Mouse (Mus musculus): ENCODE measurements around the gene Gm17631. TPM values are rescaled to one million over a fixed set of nuclear protein-coding genes. Genes with fewer than 3 reads are reported as not detected.
"Not testable (repeated sequence)": the region's sequence is repeated elsewhere in the genome, so short reads cannot be mapped to it uniquely, and the experiment has no call there.

The Gm17631 gene
- not detected in 2 replicates for polyA plus RNA-seq (2015; fragmentation: Nextera tagmentation; extraction: Ambion mirVana)

DNA sequence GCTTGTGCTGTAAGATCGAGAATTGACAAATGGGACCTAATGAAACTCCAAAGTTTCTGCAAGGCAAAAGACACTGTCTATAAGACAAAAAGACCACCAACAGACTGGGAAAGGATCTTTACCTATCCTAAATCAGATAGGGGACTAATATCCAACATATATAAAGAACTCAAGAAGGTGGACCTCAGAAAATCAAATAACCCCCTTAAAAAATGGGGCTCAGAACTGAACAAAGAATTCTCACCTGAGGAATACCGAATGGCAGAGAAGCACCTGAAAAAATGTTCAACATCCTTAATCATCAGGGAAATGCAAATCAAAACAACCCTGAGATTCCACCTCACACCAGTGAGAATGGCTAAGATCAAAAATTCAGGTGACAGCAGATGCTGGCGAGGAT is at the start of gene Gm17631:
Gene Gm17631, plus strand, starts transcription at position 301 of the 400 bp plus-strand sequence.
- WGBS: no CpG with 5 or more reads among the region's 3 CpGs
- H3K4me3 ChIP-seq; H3K27me3 ChIP-seq; H3K27ac ChIP-seq (replicated peaks); H3K9ac ChIP-seq; ATAC-seq (ENCODE audit: low FRiP score, low read depth); H3K4me1 ChIP-seq (replicated peaks); H3K36me3 ChIP-seq; H3K4me2 ChIP-seq; H3K9me3 ChIP-seq: not testable (repeated sequence)

DNA sequence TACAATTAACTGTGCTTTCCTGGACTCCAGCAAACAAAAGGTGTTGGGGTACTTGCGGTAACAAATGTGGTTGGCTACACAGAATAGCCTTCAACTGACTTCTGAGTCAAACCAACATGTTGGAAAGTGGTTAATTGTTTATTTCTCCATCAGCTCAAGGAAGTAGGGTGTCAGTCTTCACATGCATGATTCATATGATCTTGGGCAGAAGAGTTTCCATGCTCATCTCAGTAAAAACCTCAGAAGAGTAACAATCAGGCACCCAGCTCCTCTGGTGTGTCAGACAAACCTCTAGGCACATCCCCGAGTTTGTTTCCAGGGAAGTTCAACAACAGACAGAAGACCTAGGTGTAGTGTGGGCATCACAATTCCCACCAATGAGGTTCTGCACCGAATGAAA is 44.7 kb upstream of the Gm17631 start:
- H3K4me3 ChIP-seq: no peak overlapping the region
- H3K4me2 ChIP-seq: no peak overlapping the region
- H3K36me3 ChIP-seq: no peaks in the 10 kb centered on the region
- no peaks in the 10 kb centered on the region for H3K4me1 ChIP-seq (replicated peaks)
- H3K9ac ChIP-seq: no peak overlapping the region
- no peak overlapping the region for H3K27ac ChIP-seq (replicated peaks)
- no peaks in the 10 kb centered on the region for H3K27me3 ChIP-seq
- peaks cover 6% of the 10 kb centered on the region for H3K9me3 ChIP-seq
- no peak for ATAC-seq (ENCODE audit: low FRiP score, low read depth)
- 72% methylated on average over 3 of the region's 3 CpGs for WGBS

DNA sequence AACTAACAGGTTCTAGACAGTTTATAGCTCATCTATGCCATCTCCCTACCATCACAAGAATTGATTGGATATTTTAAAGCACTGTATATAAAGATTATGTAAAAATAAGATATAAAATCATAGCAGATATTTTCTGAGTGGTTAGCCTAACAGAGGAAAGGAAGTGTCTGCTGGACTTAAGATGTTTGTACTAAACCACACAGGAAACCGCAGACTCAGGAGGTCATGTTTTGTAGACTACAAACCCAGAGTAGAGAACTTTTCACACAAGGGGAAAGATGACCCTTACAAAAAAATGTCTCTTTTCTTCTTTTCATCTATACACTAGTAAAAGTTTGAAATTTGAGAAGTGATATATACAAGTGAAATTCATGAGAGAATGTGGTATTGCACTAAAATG is 38.4 kb upstream of the Gm17631 start:
- H3K9ac ChIP-seq: no peak overlapping the region
- 90% methylated on average over 1 of the region's 1 CpGs for WGBS
- no peak overlapping the region for H3K4me2 ChIP-seq
- no peaks in the 10 kb centered on the region for H3K27me3 ChIP-seq
- no peaks in the 10 kb centered on the region for H3K36me3 ChIP-seq
- H3K4me1 ChIP-seq (replicated peaks): no peaks in the 10 kb centered on the region
- no peak for ATAC-seq (ENCODE audit: low FRiP score, low read depth)
- H3K4me3 ChIP-seq: no peak overlapping the region
- peaks cover 6% of the 10 kb centered on the region for H3K9me3 ChIP-seq
- H3K27ac ChIP-seq (replicated peaks): no peak overlapping the region

- Histone ChIP-seq H3K4me2 (no peak overlapping the region), H3K9ac (no peak overlapping the region), H3K27me3 (no peaks in the 10 kb centered on the region), H3K4me1 (replicated peaks) (no peaks in the 10 kb centered on the region), H3K27ac (replicated peaks) (no peak overlapping the region), H3K36me3 (no peaks in the 10 kb centered on the region), H3K4me3 (no peak overlapping the region), H3K9me3 (no peaks in the 10 kb centered on the region)
- ATAC-seq (ENCODE audit: low FRiP score, low read depth): no peak
- 91% methylated on average over 1 of the region's 1 CpGs for WGBS
Observed at GRCm38 (mm10) chr6:129825559-129825958, 36.9 kb upstream of the Gm17631 start.

- Histone ChIP-seq H3K4me3 (no peak within 1 kb of the TSS), H3K4me1 (replicated peaks) (no peaks in the 10 kb centered on the region), H3K36me3 (no peaks in the 10 kb centered on the region), H3K27me3 (no peaks in the 10 kb centered on the region), H3K27ac (replicated peaks) (no peak within 1 kb of the TSS), H3K9me3 (peaks cover 5% of the 10 kb centered on the region; the same call in 1 of the 2 replicates), H3K9ac (no peak within 1 kb of the TSS), H3K4me2 (no peak within 1 kb of the TSS)
- WGBS: 67% methylated on average over 1 of the region's 1 CpGs
- no peak for ATAC-seq (ENCODE audit: low FRiP score, low read depth)
Observed at GRCm38 (mm10) chr6:129876549-129876948, 14.1 kb downstream of the Gm17631 start, which contains the start of gene Klra17. Gene Klra17, minus strand, starts transcription at chr6:129876672.

GRCm38 (mm10) chr6:129882525-129882924 is 20.1 kb downstream of the Gm17631 start:
- Histone ChIP-seq H3K4me3 (no peak overlapping the region), H3K9ac (no peak overlapping the region), H3K4me2 (no peak overlapping the region), H3K9me3 (peaks cover 16% of the 10 kb centered on the region), H3K4me1 (replicated peaks) (no peaks in the 10 kb centered on the region), H3K36me3 (no peaks in the 10 kb centered on the region), H3K27me3 (no peaks in the 10 kb centered on the region), H3K27ac (replicated peaks) (no peak overlapping the region)
- 88% methylated on average over 2 of the region's 2 CpGs for WGBS
- ATAC-seq (ENCODE audit: low FRiP score, low read depth): no peak

Other genes starting within 250 kb of the Gm17631 start
- gene Klrk1, start 238.8 kb upstream of the Gm17631 start, polyA plus RNA-seq (2015; fragmentation: Nextera tagmentation; extraction: Ambion mirVana): 0.30 and 0.42 TPM in 2 replicates
- not detected in 2 replicates for gene Klrc3, start 219.3 kb upstream of the Gm17631 start, polyA plus RNA-seq (2015; fragmentation: Nextera tagmentation; extraction: Ambion mirVana)
- not detected in 2 replicates for gene Klrc2, start 202.0 kb upstream of the Gm17631 start, polyA plus RNA-seq (2015; fragmentation: Nextera tagmentation; extraction: Ambion mirVana)
- gene Klrc1, start 183.7 kb upstream of the Gm17631 start, polyA plus RNA-seq (2015; fragmentation: Nextera tagmentation; extraction: Ambion mirVana): not detected in 2 replicates
- gene Klri1, start 145.5 kb upstream of the Gm17631 start, polyA plus RNA-seq (2015; fragmentation: Nextera tagmentation; extraction: Ambion mirVana): 0.20 and 0.31 TPM in 2 replicates
- gene Klri2, start 122.2 kb upstream of the Gm17631 start, polyA plus RNA-seq (2015; fragmentation: Nextera tagmentation; extraction: Ambion mirVana): not detected in 2 replicates
- not detected in 2 replicates for gene Gm156, start 78.4 kb upstream of the Gm17631 start, polyA plus RNA-seq (2015; fragmentation: Nextera tagmentation; extraction: Ambion mirVana)
- not detected in 2 replicates for gene Klra17, start 14.0 kb downstream of the Gm17631 start, polyA plus RNA-seq (2015; fragmentation: Nextera tagmentation; extraction: Ambion mirVana)
- gene Klra5, start 55.0 kb downstream of the Gm17631 start, polyA plus RNA-seq (2015; fragmentation: Nextera tagmentation; extraction: Ambion mirVana): not detected in 2 replicates
- gene Klra6, start 164.3 kb downstream of the Gm17631 start, polyA plus RNA-seq (2015; fragmentation: Nextera tagmentation; extraction: Ambion mirVana): not detected in 2 replicates
- not detected in 2 replicates for gene Klra4, start 204.6 kb downstream of the Gm17631 start, polyA plus RNA-seq (2015; fragmentation: Nextera tagmentation; extraction: Ambion mirVana)